Mouse (Mus musculus): ENCODE data around the gene Nrk. TPM values are rescaled to one million over a fixed set of nuclear protein-coding genes. Genes with fewer than 3 reads are reported as not detected.

The Nrk gene
- polyA plus RNA-seq (2012; rRNA removed) = 0.01 TPM in 1 of 2 replicates, not detected in the other

DNA sequence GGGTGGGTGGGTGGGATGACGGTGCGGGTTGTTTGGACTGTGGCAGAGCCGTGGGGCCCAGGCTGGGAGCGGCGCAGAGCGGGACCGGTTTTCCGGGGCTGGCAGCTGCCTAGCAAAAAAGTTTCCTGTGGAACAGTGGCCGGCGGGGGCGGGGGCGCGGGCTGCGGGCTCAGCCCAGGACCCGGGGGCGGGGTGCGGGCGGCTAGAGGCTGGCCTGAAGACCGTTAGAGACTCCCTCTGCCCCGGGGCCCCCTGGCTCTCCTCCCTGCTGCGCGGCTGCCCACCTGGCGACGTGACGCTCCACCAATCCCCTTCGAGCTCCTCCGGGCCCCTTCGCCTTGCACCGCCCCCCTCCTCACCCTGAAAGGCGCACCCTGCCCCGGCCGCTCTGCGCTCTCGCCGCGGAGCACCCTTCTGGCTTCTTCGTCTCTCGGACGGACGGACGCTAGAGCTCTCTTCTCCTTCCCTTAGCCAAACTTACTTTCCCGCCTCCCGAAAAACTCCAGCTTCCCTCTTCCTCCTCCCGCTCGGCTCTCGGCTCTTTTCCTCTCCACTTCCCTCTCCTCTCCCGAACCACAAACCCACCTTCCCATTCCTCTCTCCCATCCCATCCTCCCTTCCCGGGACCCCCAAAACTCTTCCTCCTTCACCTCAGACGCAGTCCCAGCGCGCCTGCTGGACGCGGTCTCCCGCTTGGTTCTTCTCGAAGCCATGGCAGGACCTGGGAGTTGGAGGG lies at the start of gene Nrk:
Nrk (plus strand) TSS at position 390 of the 736 bp plus-strand sequence.

Other genes with a start within 250 kb of the Nrk start
- gene Serpina7, start 170.8 kb downstream of the Nrk start, polyA plus RNA-seq (2012; rRNA removed) = not detected in 2 replicates
- not detected in 2 replicates for gene 4930513O06Rik, start 171.8 kb downstream of the Nrk start, polyA plus RNA-seq (2012; rRNA removed)

Measured in colon, adult 2 months (tissue).